Mouse (Mus musculus): ENCODE results near the gene Trub2.
A peak's percentile ranks its signal among the peaks of the same experiment; 100 is the strongest.

The Trub2 gene

DNA sequence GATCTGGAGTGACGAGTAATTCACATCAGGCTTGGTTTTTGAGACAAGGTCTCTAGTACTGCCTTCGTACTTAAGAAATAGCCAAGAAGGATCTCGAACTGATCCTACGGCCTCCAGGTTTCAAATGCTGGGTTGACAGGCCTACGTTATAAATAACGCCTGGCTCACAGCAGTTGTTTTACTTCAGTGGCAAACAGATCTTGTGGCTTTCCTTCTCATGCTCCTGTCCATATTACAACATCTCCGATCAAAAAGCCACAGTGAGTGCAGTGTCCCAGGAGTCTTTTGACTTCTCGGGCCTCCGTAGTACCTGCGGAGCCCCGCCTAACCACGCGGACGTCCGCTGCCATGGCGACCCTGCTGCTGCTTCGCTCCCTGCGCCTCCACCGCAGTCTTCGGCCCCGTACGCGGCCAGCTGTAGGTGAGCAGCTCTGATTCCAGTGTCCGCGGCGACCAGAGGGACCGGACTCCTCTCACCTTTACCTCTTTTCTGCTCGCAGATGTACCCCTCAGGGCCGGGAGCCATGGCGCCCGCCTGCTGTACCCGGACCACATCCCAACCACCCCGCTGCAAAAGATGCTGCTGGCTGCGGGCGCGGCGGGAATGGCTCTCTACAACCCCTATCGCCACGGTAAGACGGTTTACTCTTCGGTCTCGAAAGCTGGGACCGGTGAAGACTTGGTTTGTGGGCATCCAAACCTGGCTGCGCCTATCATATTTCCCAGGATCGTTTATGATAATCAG, at the start of gene Trub2:
Gene Trub2 (minus strand): TSS at position 566 of the 745 bp plus-strand sequence.
- DNase-seq (ENCODE audit: extremely low read depth, low read depth, low spot score): no peak

GRCm38 (mm10) chr2:29835391-29835899, 47.1 kb upstream of the Trub2 start:
- DNase-seq (ENCODE audit: extremely low read depth, low read depth, low spot score): no peak

- DNase-seq (ENCODE audit: extremely low read depth, low read depth, low spot score): no peak
Measured at GRCm38 (mm10) chr2:29833796-29834195, 45.5 kb upstream of the Trub2 start.

DNA sequence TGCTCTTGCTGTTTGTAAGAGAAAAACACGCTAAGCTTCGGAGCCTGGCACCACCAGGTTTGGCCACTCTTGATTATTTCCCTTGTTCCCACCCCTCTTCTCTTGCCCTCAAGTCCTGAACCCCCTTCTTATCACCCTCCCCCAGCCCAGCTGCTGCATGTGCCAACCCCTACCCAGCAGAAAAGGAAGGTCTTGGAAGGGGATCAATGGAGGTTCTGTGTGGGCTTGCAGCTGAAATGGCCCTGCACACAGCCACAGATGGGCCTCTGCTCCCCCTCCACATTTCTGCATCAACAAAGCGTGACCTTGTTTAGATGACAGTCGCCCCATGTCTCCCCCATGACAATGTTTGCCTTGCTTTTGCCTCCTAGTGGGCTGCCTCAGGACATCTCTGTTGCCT, 42.8 kb upstream of the Trub2 start:
- no peak for DNase-seq (ENCODE audit: extremely low read depth, low read depth, low spot score)

DNA sequence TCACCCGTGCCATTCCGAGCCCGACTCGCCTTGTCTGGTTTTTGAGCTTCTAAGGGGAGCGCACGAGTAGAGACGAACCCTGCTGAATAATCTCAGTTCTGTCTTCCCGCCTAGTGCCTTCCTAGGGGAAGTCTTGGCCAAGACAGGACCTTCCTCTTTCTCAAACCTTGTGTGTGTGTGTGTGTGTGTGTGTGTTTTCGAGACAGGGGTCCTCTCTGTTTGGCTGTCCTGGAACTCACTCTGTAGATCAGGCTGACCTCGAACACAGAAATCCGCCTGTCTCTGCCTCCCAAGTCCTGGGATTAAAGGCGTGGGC, 39.4 kb upstream of the Trub2 start:
- no peak for DNase-seq (ENCODE audit: extremely low read depth, low read depth, low spot score)

DNA sequence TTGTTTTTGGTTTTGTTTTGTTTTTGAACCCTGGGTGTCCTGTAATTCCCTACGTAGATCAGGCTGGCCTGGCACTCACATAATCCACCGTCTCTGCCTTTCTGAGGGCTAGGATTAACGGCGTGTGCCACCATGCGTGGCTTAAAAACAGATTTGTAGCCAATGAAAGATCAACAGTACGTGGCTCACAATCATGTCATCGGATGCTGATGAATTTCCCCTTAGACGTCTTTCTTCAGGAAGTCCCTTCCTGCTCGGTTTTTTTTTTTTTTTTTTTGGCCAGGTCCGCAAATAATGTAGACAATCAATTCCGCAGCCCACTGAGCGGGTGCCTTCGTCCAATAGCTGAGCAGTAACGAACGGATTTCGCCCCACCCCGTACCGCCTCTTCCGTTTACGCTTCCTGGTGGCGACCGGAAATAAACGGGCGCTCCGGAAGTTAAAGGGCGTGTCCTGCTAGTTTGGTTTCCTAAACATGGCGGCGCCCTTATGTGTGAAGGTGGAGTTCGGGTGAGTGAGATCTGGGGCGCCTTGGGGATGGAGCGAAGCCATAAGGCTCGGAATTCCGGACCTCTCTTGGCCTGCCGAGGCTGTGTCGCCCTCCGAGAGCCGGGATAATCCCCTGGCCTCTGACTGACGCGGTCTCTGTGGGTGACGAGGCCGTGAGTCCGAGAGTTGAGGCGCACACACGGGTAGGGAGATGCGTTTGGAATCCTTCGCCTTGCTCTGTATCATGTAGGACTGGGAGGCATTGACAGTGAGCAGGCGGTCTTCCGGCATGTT, 38.8 kb upstream of the Trub2 start:
- peak; percentile 78 for DNase-seq (ENCODE audit: extremely low read depth, low read depth, low spot score)

GRCm38 (mm10) chr2:29826318-29826925, 38.1 kb upstream of the Trub2 start:
- DNase-seq (ENCODE audit: extremely low read depth, low read depth, low spot score): no peak

DNA sequence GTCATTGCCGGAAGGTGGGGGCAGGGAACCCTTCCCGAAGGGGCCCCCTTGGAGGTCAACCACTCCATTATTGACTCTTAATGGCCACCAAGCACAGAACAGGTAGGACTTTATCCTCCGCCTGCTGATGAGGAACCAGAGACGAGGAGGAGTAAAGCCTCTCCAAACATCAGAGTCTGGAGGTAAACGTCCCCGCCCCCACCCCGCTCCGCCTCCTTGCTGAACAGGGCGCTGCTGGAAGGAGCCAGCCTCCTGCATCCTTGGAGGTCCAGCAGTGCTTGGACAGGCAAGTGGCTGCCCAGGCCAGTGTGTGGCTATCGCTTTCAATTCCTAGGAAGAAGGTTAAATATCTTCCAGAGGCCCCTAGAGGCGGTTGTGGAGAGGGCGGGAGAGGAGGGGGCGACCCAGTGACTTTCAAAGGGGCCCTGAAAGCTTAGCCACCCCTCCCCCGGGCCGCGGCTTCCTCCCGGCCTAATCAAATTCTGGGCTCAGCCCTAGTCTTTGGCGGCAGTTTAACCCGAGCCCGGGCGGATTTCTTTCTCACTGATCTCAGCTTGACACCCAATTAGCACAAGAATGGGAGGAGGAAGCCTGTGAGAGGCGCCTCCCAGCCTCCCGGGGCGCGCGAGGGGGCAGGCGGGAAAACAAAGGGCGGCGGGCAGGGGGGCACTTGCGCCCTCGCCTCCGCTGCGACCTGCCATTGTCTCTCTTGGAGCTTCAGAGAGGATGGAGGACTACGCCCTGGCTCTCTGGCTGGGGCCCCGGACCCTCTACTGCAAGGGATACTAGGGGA, 31.9 kb upstream of the Trub2 start, which contains the start of gene Urm1:
Gene Urm1 (plus strand): TSS at position 51 of the 793 bp plus-strand sequence.
- DNase-seq (ENCODE audit: extremely low read depth, low read depth, low spot score): no peak

- no peak for DNase-seq (ENCODE audit: extremely low read depth, low read depth, low spot score)
Measured at GRCm38 (mm10) chr2:29819363-29819762, 31.1 kb upstream of the Trub2 start.

- DNase-seq (ENCODE audit: extremely low read depth, low read depth, low spot score): peak; percentile 78
Measured at GRCm38 (mm10) chr2:29817426-29818232, 29.3 kb upstream of the Trub2 start.

- DNase-seq (ENCODE audit: extremely low read depth, low read depth, low spot score): no peak
Measured at GRCm38 (mm10) chr2:29815678-29816371, 27.5 kb upstream of the Trub2 start.

DNA sequence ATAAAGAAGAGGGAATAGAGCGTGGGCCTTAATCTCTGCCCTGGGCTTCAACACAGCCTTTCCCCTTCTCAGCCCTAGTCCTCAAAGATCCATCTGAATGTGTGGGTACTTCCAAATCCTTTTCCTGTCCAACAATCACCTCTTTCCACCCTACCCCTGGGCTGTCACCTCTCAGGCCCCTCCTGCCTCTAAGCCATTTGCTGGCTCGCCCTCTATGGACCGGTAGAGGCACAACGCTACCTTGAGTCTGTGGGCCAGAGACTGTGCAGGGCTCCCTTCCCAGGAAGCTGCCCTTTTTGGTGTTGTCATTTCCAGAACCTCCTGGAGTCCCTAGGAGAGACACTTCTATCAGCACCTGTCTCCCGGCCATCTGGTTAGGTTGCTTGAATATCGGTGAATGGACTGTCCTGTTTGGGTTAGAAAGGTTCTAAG, 15.1 kb upstream of the Trub2 start:
- DNase-seq (ENCODE audit: extremely low read depth, low read depth, low spot score): no peak

- no peak for DNase-seq (ENCODE audit: extremely low read depth, low read depth, low spot score)
Measured at GRCm38 (mm10) chr2:29802827-29803201, 14.5 kb upstream of the Trub2 start.

- DNase-seq (ENCODE audit: extremely low read depth, low read depth, low spot score): peak; percentile 88
Measured at GRCm38 (mm10) chr2:29802075-29802826, 13.9 kb upstream of the Trub2 start, which contains the start of gene Slc27a4. Slc27a4 (plus strand) TSS chr2:29802634.

GRCm38 (mm10) chr2:29792772-29793487, 4.6 kb upstream of the Trub2 start:
- DNase-seq (ENCODE audit: extremely low read depth, low read depth, low spot score): no peak

DNA sequence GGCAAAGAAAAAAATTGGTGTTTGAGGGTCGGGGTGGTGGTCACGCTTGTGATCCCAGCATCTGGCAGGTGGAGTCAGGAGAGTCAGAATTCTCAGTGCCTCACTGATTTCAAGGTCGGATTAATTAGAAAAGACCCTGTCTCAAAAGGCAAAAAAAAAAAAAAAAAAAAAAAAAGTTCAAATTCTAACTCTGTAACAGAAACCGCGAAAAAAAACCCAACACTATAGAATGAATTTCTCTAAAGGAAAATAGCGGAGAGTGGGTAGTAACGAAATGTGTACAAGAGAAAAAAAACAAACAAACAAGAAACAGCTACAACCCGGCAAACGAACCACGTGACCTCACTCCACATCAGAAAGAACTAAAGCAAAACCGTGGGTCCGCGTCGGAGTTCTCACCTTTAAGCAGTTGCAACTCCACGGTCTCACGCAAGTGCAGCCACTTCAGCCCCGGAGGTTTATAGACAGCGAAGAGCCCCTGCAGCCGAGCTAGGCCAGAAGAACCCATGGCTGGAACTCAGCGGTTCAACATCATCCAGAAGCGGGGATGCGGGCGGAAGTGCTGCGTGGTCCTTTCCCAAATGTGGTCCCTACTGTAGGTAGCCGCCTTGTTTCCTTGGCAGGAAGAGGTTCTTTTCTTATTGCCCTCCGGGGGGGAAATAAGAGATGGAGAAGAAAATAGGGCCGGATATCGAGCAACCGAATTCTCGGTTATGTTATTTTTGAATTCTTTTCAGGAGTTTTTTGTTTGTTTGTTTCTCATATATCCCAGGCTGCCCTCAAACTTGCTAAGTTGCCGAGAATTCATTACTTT, 991 bp downstream of the Trub2 start, which contains the start of gene Coq4:
Gene Coq4 (plus strand): TSS at position 390 of the 814 bp plus-strand sequence.
- no peak for DNase-seq (ENCODE audit: extremely low read depth, low read depth, low spot score)

DNA sequence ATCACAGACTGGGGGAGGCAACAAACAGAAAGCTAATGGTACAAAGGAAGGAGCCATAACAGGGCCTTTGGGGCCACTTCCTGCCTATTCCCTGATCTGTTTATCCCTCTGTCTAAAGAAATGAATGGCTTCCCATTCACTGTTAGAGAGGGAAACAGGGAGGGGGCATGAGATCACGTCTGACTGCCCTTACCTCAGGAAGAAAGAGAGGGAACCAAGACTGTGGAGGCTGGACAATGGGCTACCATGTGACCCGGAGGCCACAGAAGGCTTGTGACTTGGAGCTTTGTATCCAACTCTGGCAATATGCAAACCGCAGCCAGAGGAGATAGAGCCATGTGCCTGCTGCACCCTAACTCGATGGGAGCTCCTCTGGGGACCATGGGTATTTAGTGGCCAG, 4.0 kb downstream of the Trub2 start:
- no peak for DNase-seq (ENCODE audit: extremely low read depth, low read depth, low spot score)
